Mouse (Mus musculus): Measurements from ENCODE around the gene Tmem131. TPM values are rescaled to one million over a fixed set of nuclear protein-coding genes. Genes with fewer than 3 reads are reported as not detected.

Tmem131 gene
- total RNA-seq, 2 experiments from 2014 or later: 53.4 to 55.8 TPM

DNA sequence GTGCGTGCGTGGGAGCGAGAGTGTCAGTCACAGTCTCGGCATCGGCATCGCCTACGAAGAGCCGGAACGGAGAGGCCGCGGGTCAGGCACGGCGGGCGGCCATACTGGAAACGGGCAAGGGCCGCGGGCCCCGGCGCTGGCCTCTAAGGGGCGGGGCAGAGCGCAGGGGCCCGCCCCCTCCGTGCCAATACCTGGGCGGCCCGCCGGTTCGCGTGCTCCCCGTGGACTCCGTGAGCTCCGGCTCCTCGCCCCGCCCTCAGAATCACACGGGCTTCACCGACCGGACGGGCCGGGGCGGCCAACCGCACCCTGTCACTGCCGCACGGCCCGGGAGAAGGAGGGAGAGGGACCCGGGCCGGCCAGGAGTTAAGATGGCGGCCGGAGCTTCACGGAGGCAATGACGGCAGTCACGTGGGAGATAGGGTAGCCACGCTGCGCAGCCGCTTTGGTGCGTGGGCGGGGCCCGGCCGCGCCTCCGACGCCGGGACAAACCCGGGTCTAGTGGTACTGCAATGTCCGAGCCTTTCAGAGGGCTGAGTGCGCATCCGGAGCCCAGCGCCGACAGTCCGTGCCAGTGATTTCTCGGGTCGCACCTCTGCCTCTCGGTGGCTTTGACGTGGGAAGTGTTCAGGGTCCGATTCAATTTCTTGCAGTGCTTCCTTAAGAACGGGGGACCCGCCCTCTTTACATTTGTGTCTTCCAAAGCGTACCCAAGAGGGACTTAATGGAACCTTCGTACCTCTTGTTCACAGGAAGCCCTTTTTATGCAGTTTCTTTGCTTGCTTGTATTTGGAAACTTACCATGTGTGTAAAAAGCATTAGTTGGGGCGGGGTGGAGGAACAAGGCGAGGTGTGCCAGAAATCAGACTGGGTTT, 3.7 kb downstream of the Tmem131 start:
- peak; percentile 93 to 95 for DNase-seq (ENCODE audit: low spot score in 2 of 2)
- intact Hi-C loops (cut with DNase I): loop anchor here (5.0 kb wide), 2 partner anchors 137 to 308 kb away; no protein-coding TSS in a partner anchor

DNA sequence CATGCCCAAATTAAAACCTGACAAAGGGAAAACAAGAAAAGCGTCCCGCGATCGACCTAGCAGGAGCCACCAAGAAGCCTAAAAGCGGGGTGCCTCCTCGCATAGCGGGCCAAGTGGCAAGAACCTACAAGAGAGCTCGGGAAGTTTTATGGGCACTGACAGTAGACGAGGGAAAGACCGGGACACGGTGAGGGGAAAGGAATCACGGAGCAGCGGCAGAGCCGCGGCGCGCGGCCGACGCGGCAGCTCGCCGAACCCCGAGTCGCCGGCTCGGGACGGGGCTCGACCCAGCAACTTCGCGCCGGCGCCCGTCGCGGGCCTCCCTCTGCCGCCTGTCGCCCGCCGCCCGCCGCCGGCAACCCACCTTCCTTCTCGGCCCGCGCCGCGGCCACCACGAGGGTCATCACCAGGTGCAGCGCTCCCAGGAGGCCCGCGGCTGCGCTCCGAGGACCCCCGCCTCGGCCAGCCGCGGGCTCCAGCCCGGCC, 4.6 kb downstream of the Tmem131 start:
- peak in 1 of 2 experiments; percentile 30 for DNase-seq (ENCODE audit: low spot score in 2 of 2)
- intact Hi-C loops (cut with DNase I): loop anchor here (5.0 kb wide), 2 partner anchors 137 to 308 kb away; no protein-coding TSS in a partner anchor

DNA sequence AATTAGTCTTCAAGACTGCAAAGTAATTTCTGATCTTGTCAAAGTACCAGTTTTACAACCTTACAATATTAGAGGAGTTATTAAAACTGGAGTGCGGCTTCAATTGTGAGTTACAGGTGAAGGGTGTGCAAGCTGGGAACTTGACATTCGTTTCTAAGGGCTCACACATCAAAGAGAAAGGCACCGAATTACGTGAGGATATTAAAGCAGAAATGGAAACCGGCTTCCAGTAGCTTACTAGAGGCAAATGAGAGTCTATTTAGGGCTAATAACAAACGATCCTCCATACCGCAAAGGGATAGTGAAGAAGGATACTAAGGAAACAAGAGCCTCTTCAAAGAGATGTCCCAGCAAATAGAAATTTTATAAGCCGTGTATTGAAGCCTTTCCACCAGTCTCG, 5.1 kb downstream of the Tmem131 start:
- intact Hi-C loops (cut with DNase I): loop anchor here (5.0 kb wide), 2 partner anchors 136 to 309 kb away; no protein-coding TSS in a partner anchor

DNA sequence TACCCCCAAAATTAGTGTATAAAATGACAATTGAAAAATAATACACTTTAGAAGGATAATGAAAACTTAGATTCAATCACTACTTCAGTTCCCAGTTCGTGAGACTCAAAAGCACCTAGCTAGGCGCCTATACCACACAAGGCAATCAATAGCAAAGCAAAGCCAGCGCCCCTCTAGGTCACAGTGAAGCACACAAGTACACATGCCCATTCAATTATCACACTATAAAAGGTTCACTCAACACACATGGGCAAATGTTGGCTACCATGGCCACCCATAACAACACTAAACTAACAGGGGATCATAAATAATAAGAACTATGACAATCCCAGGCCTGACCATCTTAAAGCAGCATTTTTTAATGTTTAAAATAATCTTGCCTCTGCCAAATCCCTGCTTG, 5.8 kb downstream of the Tmem131 start:
- intact Hi-C loops (cut with DNase I): loop anchor here (5.0 kb wide), 2 partner anchors 135 to 310 kb away; no protein-coding TSS in a partner anchor
- no peak for DNase-seq (ENCODE audit: low spot score in 2 of 2)

More for the DNA sequence above, 5.1 kb downstream of the Tmem131 start:
- no peak for DNase-seq (ENCODE audit: low spot score in 2 of 2)

DNA sequence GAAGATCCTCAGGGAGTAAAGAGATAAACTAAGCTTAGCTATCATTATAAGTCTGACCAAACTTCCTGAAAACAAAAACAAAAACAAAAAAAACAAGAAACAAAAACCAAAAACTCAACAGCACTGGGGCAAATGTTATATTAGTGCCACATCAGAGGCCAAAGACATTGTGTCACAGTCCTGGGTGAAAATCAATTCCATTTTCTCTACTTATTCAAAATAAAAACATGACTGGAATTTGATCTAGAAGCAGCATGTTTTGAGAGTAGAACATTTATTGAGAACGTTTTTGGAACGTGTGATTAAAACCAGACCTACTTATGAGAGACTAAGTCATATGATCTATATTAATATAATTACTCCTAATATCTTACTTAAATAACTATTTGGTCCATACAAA, 6.5 kb downstream of the Tmem131 start:
- intact Hi-C loops (cut with DNase I): loop anchor here (5.0 kb wide), 2 partner anchors 135 to 310 kb away; no protein-coding TSS in a partner anchor

DNA sequence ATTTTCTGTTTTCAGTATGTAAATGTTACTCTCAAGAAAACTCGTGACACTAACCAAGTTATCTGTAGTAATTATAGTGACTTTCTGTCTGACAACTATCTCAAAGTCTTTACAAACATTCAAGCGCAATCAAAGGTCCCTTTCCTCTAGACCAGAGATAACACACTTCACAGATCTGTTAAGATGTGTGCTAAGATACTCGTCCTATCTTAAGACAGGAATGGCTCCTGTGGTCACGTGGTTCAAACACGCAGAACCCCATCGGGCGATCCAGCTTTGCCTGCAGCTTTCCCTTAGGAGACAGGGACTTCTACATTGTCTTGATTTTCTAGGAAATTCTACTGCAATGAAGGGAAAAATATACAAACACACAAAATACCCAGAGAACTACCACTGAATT, 6.9 kb downstream of the Tmem131 start:
- no peak for DNase-seq (ENCODE audit: low spot score in 2 of 2)
- intact Hi-C loops (cut with DNase I): loop anchor here (5.0 kb wide), 2 partner anchors 134 to 311 kb away; no protein-coding TSS in a partner anchor

More for the DNA sequence above, 6.5 kb downstream of the Tmem131 start:
- DNase-seq (ENCODE audit: low spot score in 2 of 2): no peak

DNA sequence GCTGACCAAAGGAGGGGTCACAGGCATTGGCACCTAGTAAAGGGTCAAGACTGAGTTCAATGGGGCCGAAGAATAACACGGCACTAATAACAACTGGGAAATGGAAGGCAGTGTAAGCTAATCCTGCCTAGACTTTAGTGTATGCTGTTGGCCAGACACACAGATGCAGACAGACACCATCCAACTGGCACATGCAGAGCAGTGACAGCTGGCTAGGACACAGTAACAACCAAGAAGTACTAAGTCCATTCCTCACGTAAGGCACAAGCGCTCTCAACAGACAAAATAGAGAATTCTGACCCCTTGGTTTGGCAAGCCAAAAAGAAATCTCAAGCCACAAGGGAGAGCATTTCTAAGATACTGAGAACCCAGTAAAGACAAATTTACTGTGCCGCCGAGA, 8.7 kb downstream of the Tmem131 start:
- DNase-seq (ENCODE audit: low spot score in 2 of 2): no peak
- intact Hi-C loops (cut with DNase I): loop anchor here (5.0 kb wide), 2 partner anchors 132 to 313 kb away; no protein-coding TSS in a partner anchor

DNA sequence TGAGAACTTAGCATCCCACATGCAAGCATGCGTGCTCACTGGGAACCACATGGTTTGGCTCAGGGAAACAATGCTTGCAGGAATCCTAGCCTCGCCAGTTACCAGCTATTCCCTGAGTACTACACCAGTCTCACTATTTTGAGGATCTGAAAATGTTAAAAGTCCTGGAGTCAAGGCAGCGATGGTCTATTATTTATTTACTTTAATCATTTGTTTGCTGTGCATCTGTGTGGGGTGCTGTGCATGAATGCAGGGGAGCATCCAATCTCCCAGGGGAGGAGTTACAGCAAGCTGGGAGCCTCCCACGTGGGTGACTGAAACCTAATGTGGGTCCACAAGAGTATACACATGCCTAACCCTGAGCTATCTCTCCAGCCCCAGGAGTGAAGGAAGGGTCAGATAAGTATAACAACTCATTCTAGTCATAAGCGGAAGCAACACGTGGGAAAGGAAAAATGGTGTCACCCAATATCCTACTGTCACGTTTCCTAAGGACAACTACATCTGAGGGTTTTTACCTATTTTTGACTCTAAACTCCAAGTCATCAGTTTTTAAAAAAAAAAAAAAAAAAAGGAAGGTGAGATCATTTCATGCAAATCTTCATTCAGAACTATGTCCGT, 9.4 kb downstream of the Tmem131 start:
- no peak for DNase-seq (ENCODE audit: low spot score in 2 of 2)
- intact Hi-C loops (cut with DNase I): no loop called here

DNA sequence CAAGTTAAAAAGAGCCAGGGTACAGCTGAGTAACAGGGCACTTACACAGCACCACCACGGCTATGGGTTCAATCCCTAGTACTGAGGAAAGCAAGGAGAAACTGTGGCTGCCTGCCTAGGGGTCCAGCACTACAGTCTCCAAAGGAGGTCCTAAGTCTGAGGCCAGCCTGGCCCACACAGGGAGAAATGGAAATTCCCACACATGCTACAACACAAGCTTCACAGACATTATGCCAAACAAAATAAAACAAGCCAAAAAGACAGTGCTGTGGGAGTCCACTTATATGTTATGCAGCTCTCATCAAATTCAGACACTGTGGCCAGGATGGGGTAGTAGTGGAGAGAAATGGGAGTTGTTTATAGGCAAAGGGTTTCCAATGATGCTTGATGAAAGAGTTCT, 11.2 kb downstream of the Tmem131 start:
- no peak for DNase-seq (ENCODE audit: low spot score in 2 of 2)
- intact Hi-C loops (cut with DNase I): no loop called here

DNA sequence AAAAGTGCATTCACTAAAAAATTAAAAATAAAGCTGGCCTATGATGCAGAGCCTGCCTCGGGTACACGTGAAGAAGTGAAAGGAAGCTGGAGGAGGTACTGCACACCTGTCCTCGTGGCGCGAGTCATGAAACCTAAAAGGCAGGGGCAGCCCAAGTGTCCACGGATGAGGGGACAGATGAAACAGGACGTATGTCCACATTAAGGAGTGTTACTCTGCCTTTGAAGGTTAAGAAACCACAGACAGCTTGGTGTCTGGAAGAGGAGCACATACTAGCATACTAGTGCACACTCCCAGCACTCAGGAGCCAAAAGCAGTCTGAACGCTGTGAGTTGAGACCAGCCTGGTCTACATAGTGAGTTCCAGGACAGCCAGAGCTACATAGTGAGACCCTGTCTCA, 12.6 kb downstream of the Tmem131 start:
- intact Hi-C loops (cut with DNase I): no loop called here
- DNase-seq (ENCODE audit: low spot score in 2 of 2): no peak

DNA sequence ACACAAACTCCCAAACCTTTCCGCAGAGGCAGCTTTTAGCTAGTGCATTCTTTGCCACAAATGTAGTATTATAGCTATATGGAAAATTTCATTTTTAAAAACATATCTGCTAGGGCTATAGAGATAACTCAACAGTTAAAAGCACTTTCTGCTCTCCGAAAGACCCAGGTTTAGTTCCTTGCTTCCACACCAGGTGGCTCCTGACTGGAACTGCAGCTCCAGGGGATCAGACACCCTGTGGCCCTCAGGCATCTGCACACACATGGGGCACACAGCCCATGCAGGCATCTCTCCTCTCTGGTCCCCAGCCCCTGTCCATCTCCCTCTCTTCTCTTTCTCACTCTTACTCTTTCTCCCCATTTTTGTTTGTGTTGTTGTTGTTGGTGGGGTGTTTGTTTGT, 13.5 kb downstream of the Tmem131 start:
- DNase-seq (ENCODE audit: low spot score in 2 of 2): no peak
- intact Hi-C loops (cut with DNase I): no loop called here

DNA sequence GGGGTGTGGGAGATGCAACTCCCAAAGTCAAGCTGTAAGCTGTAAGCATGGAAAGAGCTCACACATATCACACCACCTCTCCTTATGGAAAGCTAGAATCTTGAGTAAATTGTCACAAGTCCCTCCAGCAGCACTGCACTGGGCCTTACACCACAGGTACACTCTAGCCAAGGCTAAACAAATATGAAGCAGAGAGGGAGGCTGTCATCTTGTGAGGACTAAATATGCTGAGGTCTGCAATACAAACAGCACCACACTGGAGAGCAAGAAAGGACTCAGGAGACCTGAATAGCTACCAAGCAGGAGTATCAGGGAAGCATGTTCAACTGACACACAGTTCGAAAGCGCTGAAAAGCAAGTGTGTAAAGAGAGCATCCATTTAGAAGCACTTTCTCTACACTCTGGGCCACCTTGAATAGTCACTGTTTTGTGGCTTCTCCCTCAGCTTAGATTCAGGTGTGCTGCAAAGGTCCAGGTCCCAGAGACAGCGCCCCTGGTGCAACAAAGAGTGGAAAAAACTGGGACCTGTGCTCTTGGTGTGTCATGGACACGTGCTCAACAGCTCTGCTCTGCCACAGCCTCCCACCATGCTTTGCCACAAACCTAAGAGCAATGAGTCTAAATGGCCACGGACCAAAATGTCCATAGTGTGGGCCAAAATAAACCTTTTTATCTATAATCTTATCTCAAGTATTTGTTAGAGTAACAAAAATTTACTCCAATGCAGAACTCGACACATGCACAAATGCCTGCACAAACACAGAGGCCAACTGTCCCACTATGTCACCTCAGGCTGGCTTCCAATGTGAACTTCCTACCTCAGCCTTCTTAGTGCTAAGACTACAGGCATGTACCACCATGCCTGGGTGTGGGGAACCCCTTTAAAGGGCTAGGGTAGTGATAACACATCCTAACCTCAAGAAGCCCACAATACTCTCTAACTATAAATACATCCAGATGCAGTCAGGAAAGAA, 14.8 kb downstream of the Tmem131 start:
- intact Hi-C loops (cut with DNase I): no loop called here
- DNase-seq (ENCODE audit: low spot score in 2 of 2): no peak

DNA sequence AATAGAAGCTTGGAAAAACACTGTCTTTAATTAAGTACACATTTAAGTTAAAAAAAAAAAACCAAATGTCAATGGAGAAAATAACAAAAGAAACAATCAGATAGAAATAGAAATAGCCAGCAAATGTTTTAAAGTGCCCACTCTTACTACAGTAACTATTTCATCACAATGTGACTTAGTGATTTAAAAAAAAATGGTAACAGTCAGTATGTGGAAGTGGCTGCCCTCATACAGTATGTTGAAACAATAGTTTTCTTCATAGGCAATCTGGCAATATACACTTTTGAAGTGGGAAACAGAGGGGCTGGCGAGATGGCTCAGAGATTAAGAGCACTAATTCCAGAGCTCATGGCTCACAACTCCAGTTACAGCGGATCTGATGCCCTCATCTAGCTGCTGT, 15.9 kb downstream of the Tmem131 start:
- DNase-seq (ENCODE audit: low spot score in 2 of 2): no peak
- intact Hi-C loops (cut with DNase I): no loop called here

DNA sequence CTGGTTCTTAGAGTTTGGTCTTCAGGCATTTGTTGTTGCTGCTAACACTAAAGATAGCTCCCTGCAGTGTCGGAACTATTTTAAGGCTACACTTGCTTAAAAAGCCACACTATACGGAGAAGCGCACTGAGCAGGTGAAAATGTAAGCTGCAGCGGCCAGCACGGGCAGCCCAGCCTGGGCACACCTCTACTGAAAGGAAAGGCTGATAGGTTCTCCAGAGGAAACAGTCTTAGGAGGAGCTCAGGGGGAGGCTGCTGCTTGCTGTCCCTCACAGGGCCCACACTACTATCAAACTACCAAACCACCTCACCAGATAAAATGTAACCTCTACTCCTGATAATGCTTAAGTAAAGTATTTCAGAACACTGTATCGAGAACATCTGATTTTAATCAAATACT, 16.7 kb downstream of the Tmem131 start:
- intact Hi-C loops (cut with DNase I): no loop called here
- DNase-seq (ENCODE audit: low spot score in 2 of 2): no peak

DNA sequence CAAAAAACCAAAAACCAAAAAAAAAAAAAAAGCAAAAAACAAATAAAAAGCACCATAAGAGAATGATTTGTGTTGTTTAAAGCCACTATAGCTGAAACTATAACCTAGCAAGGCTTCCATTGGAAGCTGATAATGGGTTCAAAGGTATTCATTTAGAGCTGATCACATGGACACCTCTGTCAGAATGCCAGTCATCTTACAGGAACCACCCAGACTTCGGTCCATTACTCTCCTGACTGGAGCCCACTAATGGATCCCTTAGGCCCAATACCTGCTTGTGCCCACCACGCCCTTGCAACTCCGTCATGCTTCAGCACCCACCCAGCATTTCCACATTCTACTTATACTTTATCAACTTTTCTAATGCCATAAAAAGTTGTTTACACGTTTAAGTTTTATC, 17.2 kb downstream of the Tmem131 start:
- no peak for DNase-seq (ENCODE audit: low spot score in 2 of 2)
- intact Hi-C loops (cut with DNase I): no loop called here

DNA sequence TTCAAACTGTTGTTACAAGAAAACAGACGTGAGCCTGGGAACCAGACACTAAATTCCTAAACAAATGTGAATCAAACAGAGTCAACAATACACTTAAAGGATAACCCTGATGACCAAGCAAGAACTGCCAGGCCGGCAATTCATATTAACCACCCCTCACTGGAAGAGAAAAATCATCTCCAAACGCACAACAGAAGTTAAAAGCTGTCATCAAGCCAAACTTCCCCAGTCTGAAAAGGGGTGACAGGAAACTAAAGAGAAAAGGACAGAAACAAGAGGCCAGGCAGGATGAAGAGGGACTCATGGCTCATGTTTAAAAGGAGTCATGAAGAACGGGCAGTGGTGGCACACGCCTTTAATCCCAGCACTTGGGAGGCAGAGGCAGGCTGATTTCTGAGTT, 17.7 kb downstream of the Tmem131 start:
- intact Hi-C loops (cut with DNase I): no loop called here
- DNase-seq (ENCODE audit: low spot score in 2 of 2): no peak

DNA sequence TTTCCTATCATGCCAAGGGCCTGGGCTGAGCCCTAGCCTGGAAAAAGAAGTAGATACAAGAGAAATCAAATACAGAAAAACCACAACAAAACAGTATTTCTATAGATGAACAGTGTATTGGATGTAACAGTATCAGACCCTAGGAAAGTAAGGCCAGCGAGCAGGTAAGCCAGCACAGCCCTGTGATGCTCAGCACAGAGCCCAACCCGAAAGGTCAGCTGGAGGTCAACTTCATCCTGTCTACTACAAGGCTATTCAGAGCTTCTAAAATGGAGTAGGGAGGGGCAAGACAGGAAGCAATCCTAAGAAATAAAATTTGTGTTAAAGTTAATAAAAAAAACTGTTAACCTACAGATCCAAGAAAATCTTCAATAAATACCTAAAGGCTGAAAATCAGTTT, 18.6 kb downstream of the Tmem131 start:
- intact Hi-C loops (cut with DNase I): no loop called here
- no peak for DNase-seq (ENCODE audit: low spot score in 2 of 2)

DNA sequence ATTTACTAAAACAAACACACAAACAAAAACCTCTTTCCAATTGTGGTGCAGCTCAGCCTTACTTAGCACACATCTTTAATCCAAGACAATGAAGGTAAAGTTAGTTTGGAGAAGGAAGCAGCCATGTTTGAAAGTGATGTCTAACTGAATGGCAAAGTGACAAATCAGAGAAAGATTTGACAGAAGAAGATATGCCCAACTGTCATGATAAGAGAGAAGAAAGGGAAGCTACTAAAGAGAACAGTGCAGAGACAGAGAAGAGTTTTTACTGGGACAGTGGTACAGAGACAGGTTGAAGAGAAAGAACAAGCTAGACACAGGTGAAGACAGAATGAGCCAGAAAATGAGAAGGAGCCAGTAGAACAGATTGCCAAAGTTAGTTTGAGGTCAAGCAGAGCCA, 19.6 kb downstream of the Tmem131 start:
- no peak for DNase-seq (ENCODE audit: low spot score in 2 of 2)
- intact Hi-C loops (cut with DNase I): no loop called here

DNA sequence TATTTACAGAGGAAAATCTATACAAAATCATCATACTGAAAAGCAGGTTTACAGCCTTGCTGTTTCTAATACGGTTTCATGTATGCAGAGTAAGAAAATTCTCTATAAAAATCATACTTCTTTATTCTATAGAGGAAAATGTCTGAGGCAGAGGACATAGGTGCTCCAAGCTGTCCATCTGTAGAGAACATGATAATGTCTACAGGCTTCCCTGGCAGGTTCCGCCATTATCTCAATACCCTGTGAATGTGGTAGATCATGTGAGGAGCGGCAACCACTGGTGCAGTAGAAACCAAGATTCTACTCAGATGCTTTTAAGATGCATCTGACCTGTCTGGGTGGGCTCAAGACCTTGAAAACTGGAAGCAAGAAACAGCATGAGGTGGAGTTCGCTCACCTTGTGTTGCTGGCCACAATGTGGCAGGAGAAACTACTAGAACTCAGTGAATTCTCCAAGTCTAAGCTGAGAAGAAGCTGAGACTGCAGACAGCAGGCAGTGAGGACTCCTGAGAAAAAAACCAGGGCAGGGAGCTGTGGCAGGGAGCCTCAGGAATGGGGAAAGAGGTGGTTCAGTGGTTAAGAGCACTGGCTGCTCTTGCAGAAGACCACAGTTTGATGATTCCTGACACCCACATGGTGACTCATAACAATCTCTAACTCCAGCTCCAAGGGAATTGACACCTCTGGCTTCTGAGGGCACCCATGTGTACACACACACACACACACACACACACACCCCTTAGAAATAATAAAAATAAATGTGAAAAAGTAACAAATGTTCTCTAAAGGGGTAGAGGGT, 20.6 kb downstream of the Tmem131 start:
- DNase-seq (ENCODE audit: low spot score in 2 of 2): no peak
- intact Hi-C loops (cut with DNase I): no loop called here
